Mouse (Mus musculus) forebrain, embryonic 11.5 days (tissue): ENCODE data around the gene Gltpd2. TPM values are rescaled to one million over a fixed set of nuclear protein-coding genes. Genes with fewer than 3 reads are reported as not detected.

Experiments
- ATAC-seq: fragments of 200-750 bp; cut with Nextera tagmentation; replicated peaks from 2 replicates; pipeline ENCODE4 v1.8.0; 2017; ENCODE audit warnings: moderate TSS enrichment; ENCODE audit not compliant: low FRiP score
- DNase-seq: peaks from one replicate; pipeline ENCODE4 v3.0.0-alpha.2; 2017; ENCODE audit warnings: low spot score
- H3K27ac ChIP-seq: fragments of 300-500 bp; sonication (generic); 2 replicates; pipeline ENCODE4 v1.5.1; 2014; ENCODE audit warnings: low read depth, low read length
- H3K27me3 ChIP-seq: fragments of 300-500 bp; sonication (generic); 2 replicates; pipeline ENCODE4 v1.6.1; 2014; ENCODE audit warnings: mild to moderate bottlenecking, low read length, mixed read lengths; ENCODE audit not compliant: control insufficient read depth, insufficient read depth
- H3K36me3 ChIP-seq: fragments of 300-500 bp; sonication (generic); 2 replicates; pipeline ENCODE4 v1.6.1; 2014; ENCODE audit warnings: mild to moderate bottlenecking, low read length, moderate library complexity, mixed read lengths; ENCODE audit not compliant: control insufficient read depth, insufficient read depth
- H3K4me1 ChIP-seq: fragments of 300-500 bp; sonication (generic); replicated peaks from 2 replicates; pipeline ENCODE4 v1.6.1; 2014; ENCODE audit warnings: low read length, mixed read lengths; ENCODE audit not compliant: control insufficient read depth, insufficient read depth
- H3K4me2 ChIP-seq: fragments of 300-500 bp; sonication (generic); 2 replicates; pipeline ENCODE4 v1.6.1; 2014; ENCODE audit warnings: low read depth, mild to moderate bottlenecking, low read length, moderate library complexity, mixed read lengths; ENCODE audit not compliant: severe bottlenecking
- H3K4me3 ChIP-seq: fragments of 300-500 bp; sonication (generic); 2 replicates; pipeline ENCODE4 v1.5.1; 2014; ENCODE audit warnings: low read depth, low read length
- H3K9ac ChIP-seq: fragments of 300-500 bp; sonication (generic); 2 replicates; pipeline ENCODE4 v1.6.1; 2014; ENCODE audit warnings: low read length
- H3K9me3 ChIP-seq: fragments of 300-500 bp; sonication (generic); 2 replicates; pipeline ENCODE4 v1.6.1; 2016; ENCODE audit warnings: low read length, mixed read lengths; ENCODE audit not compliant: control insufficient read depth
- WGBS: fragments of 180-500 bp; shearing (Covaris S2); extraction: QIAGEN DNeasy Blood & Tissue Kit; methylation state at CpG from one replicate; pipeline ENCODE4 v1.1.7; 2014; 5-methylcytosine and 5-hydroxymethylcytosine counted together
- polyA plus RNA-seq: library from polyadenylated mRNA; unstranded; fragments of >200 nt; fragmentation: Nextera tagmentation; extraction: Ambion mirVana; gene quantifications from 2 replicates; pipeline ENCODE4 v1.2.1, GENCODE M21; 2014

Gene Gltpd2
- polyA plus RNA-seq, 1 experiment from 2014 or later, result 0.56 TPM

DNA sequence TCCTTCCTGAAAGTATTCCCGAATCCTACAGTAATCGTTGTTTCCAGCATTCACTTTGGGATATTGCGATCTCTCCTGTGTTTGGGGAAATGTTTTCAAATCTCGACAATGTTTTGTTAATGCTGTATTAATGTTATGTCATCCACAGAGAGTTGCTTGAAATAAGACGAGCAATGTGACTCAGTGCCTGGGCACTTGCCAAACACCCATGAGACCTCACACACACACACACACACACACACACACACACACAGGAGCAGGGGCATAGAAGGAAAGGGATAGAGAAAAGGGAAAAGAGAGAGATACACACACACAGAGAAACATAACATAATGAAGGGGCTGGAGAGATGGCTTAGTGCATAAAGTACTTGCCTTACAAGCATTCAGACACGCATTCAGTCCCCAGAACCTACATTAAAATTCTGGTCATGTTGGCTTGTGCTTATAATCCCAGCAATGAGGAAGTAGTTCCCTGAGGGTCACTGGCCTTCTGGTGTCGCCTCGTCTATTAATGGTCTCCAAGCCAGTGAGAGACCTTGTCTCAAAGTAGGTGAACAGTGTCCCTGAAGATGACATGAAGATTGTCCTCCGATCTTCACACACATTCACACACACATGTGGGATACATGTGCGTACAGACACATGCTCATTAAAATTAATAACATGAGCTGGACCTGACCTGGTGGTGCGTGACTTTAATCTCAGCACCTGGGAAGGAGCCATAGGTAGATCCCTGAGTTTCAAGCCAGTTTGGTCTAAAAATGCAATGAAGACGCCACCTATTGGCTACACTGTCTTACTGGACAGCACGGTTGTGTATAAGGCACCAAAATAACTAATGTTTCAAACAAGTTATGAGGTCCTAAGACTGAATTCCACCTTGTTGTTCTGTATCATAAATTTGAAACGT, 19.2 kb upstream of the Gltpd2 start:
- Histone ChIP-seq H3K9ac (no peak overlapping the region), H3K36me3 (no peaks in the 10 kb centered on the region), H3K4me1 (no peaks in the 10 kb centered on the region), H3K9me3 (no peaks in the 10 kb centered on the region), H3K4me2 (no peak overlapping the region), H3K4me3 (no peak overlapping the region), H3K27me3 (no peaks in the 10 kb centered on the region), H3K27ac (no peak overlapping the region)
- DNase-seq (no peak), ATAC-seq (no peak)
- 74% methylated on average over 14 of the region's 14 CpGs for WGBS

DNA sequence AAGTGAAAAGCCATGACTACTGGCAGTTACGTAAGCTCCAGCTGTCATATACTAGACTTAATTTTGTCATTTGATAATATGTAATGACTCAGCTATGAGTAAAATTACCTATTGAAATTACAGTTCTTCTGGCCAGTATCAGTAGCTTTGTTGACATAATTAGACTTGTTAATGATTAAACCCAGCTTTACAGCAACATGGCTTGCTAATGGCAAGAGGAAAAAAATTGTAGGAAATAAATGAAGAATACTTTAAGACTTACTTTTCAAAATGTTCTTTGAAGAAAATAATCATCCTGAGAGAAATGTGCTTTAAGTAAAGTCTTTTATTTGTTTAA, 18.6 kb upstream of the Gltpd2 start:
- DNase-seq, result no peak
- H3K4me3 ChIP-seq, result no peak overlapping the region
- H3K27me3 ChIP-seq, result no peaks in the 10 kb centered on the region
- no peak overlapping the region for H3K27ac ChIP-seq
- ATAC-seq, result no peak
- WGBS, result 92% methylated on average over 1 of the region's 1 CpGs
- no peaks in the 10 kb centered on the region for H3K4me1 ChIP-seq
- H3K4me2 ChIP-seq, result no peak overlapping the region
- H3K9ac ChIP-seq, result no peak overlapping the region
- H3K36me3 ChIP-seq, result no peaks in the 10 kb centered on the region
- H3K9me3 ChIP-seq, result no peaks in the 10 kb centered on the region

DNA sequence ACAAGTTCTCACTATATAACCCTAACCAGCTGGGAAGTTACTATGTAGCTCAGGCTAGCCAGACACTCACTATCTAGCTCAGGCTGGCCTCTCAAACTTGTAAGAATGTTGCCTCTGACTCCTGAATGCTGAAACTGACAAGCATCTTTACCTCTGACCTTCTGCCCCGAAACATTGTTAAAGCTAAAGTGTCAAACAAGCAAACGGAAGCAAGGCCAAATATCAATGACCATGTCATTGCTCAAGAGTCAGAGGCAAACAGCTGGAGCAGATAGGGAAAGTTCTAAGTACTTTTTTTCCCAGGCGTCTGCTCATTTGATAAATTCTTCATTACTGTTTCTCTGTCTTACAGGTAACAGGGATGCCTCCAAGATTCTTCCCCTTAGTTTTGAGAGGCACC, 17.0 kb upstream of the Gltpd2 start:
- H3K27me3 ChIP-seq, result no peaks in the 10 kb centered on the region
- no peaks in the 10 kb centered on the region for H3K4me1 ChIP-seq
- H3K9me3 ChIP-seq, result no peaks in the 10 kb centered on the region
- no peak for DNase-seq
- no peak overlapping the region for H3K4me3 ChIP-seq
- no peaks in the 10 kb centered on the region for H3K36me3 ChIP-seq
- no peak for ATAC-seq
- 82% methylated on average over 3 of the region's 3 CpGs for WGBS
- H3K27ac ChIP-seq, result no peak overlapping the region
- H3K9ac ChIP-seq, result no peak overlapping the region
- no peak overlapping the region for H3K4me2 ChIP-seq

GRCm38 (mm10) chr11:70504970-70505369, 14.0 kb upstream of the Gltpd2 start, which contains the start of gene Tm4sf5:
Tm4sf5 (plus strand) TSS chr11:70505244.
- Histone ChIP-seq H3K36me3 (no peaks in the 10 kb centered on the region), H3K9ac (no peak within 1 kb of the TSS), H3K27me3 (no peaks in the 10 kb centered on the region), H3K4me1 (no peaks in the 10 kb centered on the region), H3K27ac (no peak within 1 kb of the TSS), H3K4me2 (no peak within 1 kb of the TSS), H3K9me3 (no peaks in the 10 kb centered on the region), H3K4me3 (no peak within 1 kb of the TSS)
- DNase-seq (no peak), ATAC-seq (no peak)
- 77% methylated on average over 9 of the region's 9 CpGs for WGBS

DNA sequence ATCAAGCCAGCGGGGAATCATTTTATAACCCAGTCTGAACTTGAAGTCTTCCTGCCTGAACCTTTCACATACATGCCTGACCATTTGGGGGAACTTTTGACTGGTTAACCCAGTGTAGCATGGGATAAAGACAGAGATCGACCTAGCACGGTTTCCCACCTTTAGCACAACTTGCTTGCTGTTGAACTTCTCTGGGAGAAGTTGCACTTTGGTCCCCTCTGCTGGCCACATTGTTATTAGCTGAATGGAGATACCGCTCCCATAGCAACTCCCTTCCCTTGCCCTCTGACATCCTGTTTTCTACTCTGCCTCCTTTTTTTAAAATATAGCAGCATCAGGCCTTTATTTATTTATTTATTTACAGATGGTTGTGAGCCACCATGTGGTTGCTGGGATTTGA, 12.6 kb upstream of the Gltpd2 start:
- 29% methylated on average over 4 of the region's 4 CpGs for WGBS
- Histone ChIP-seq H3K4me2 (no peak overlapping the region), H3K4me1 (no peaks in the 10 kb centered on the region), H3K27ac (no peak overlapping the region), H3K9me3 (no peaks in the 10 kb centered on the region), H3K36me3 (no peaks in the 10 kb centered on the region), H3K27me3 (no peaks in the 10 kb centered on the region), H3K9ac (no peak overlapping the region), H3K4me3 (no peak overlapping the region)
- DNase-seq (peak; percentile 63), ATAC-seq (no peak)

GRCm38 (mm10) chr11:70506962-70507515, 12.0 kb upstream of the Gltpd2 start:
- WGBS, result 81% methylated on average over 7 of the region's 7 CpGs
- no peak for ATAC-seq
- no peaks in the 10 kb centered on the region for H3K27me3 ChIP-seq
- no peaks in the 10 kb centered on the region for H3K9me3 ChIP-seq
- no peak overlapping the region for H3K4me3 ChIP-seq
- no peaks in the 10 kb centered on the region for H3K36me3 ChIP-seq
- H3K4me1 ChIP-seq, result no peaks in the 10 kb centered on the region
- no peak overlapping the region for H3K4me2 ChIP-seq
- no peak for DNase-seq
- H3K27ac ChIP-seq, result no peak overlapping the region
- H3K9ac ChIP-seq, result no peak overlapping the region

DNA sequence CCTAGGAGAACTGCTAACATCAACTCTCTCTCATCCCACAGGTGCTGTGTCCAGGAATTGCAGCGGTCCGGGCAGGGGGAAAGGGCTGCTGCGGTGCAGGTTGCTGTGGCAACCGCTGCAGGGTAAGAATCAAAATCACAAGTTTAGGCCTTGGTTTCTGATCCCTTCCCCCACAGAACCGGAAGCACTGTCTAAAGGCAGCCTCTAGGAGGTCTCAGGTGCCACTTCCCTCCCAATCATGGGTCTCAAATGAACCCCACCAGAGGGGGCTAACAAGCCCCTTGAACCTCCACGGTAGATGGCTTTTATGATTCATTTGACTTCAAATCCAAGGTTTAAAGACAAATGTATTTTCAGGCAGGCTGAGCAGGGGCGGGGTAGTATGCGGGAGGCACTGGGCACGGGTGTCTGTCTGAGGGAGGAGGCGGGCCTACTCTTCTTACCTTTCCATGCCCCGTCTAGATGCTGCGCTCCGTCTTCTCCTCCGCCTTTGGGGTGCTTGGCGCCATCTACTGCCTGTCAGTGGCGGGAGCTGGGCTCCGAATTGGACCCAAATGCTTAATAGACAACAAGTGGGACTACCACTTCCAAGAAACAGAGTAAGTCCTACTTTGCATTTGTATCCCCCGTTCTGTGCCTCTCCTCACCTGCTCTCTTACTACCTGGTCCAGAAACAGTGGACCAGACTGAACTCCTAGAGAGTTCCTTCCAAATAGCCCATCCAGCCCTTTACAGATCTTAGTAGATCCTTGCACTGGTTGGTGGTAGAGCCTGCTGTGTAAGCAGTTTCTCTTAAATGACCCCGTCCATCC, 9.0 kb upstream of the Gltpd2 start:
- 0 out of 2 replicates have a peak overlapping the region, but pooled peaks have one; percentile 9 for H3K4me3 ChIP-seq
- peak overlapping the region; percentile 31 for H3K4me2 ChIP-seq
- WGBS, result 9% methylated on average over 19 of the region's 19 CpGs

GRCm38 (mm10) chr11:70511242-70511641, 7.8 kb upstream of the Gltpd2 start:
- Histone ChIP-seq H3K4me1 (no peaks in the 10 kb centered on the region), H3K9ac (no peak overlapping the region), H3K4me2 (no peak overlapping the region), H3K4me3 (no peak overlapping the region), H3K36me3 (no peaks in the 10 kb centered on the region), H3K9me3 (no peaks in the 10 kb centered on the region), H3K27ac (no peak overlapping the region), H3K27me3 (no peaks in the 10 kb centered on the region)
- DNase-seq (no peak), ATAC-seq (no peak)
- WGBS, result 90% methylated on average over 2 of the region's 2 CpGs

More for the DNA sequence above, 9.0 kb upstream of the Gltpd2 start:
- ATAC-seq (no peak), DNase-seq (peak; percentile 74)
- Histone ChIP-seq H3K4me1 (no peaks in the 10 kb centered on the region), H3K9ac (0 out of 2 replicates have a peak overlapping the region, but pooled peaks have one; percentile 12), H3K9me3 (no peaks in the 10 kb centered on the region), H3K27me3 (no peaks in the 10 kb centered on the region), H3K27ac (no peak overlapping the region), H3K36me3 (no peaks in the 10 kb centered on the region)
